Mouse (Mus musculus) heart, embryonic 10.5 days (tissue): ENCODE measurements around the gene Zfp784. TPM values are rescaled to one million over a fixed set of nuclear protein-coding genes. Genes with fewer than 3 reads are reported as not detected.

Source experiments
- DNase-seq: peaks from one replicate; pipeline ENCODE4 v3.0.0-alpha.2; 2017; ENCODE audit warnings: low spot score
- H3K27ac ChIP-seq: fragments of 300-500 bp; sonication (generic); 2 replicates; pipeline ENCODE4 v1.5.1; 2016; ENCODE audit warnings: mild to moderate bottlenecking
- H3K27me3 ChIP-seq: fragments of 300-500 bp; sonication (generic); 2 replicates; pipeline ENCODE4 v1.6.1; 2016; ENCODE audit warnings: mild to moderate bottlenecking; ENCODE audit not compliant: poor library complexity, insufficient read depth, severe bottlenecking
- H3K36me3 ChIP-seq: fragments of 300-500 bp; sonication (generic); 2 replicates; pipeline ENCODE4 v1.6.1; 2016; ENCODE audit warnings: mild to moderate bottlenecking, moderate library complexity
- H3K4me1 ChIP-seq: fragments of 300-500 bp; sonication (generic); 2 replicates; pipeline ENCODE4 v1.6.1; 2016; ENCODE audit warnings: mild to moderate bottlenecking
- H3K4me3 ChIP-seq: fragments of 300-500 bp; sonication (generic); 2 replicates; pipeline ENCODE4 v1.5.1; 2016; ENCODE audit warnings: mild to moderate bottlenecking, moderate library complexity
- H3K9me3 ChIP-seq: fragments of 300-500 bp; sonication (generic); 2 replicates; pipeline ENCODE4 v1.6.1; 2016; ENCODE audit warnings: mild to moderate bottlenecking, moderate library complexity
- WGBS: fragments of 180-500 bp; shearing (Covaris S2); methylation state at CpG from one replicate; pipeline ENCODE4 v1.1.7; 2016; 5-methylcytosine and 5-hydroxymethylcytosine counted together
- polyA plus RNA-seq: library from polyadenylated mRNA; unstranded; fragments of >200 nt; fragmentation: Nextera tagmentation; extraction: Ambion mirVana; gene quantifications from 2 replicates; pipeline ENCODE4 v1.2.1, GENCODE M21; 2016

The Zfp784 gene
- polyA plus RNA-seq, 1 experiment from 2014 or later: 3.9 TPM

- peaks cover 34% of the 10 kb centered on the region for H3K4me1 ChIP-seq
- DNase-seq: no peak
- peak overlapping the region; percentile 71 for H3K4me3 ChIP-seq
- peaks cover 9% of the 10 kb centered on the region for H3K9me3 ChIP-seq
- peaks cover 43% of the 10 kb centered on the region for H3K27me3 ChIP-seq
- H3K36me3 ChIP-seq: peaks cover 25% of the 10 kb centered on the region
- H3K27ac ChIP-seq: 0 out of 2 replicates have a peak overlapping the region, but pooled peaks have one; percentile 7
- 17% methylated on average over 55 of the region's 55 CpGs for WGBS
These were observed 44.8 kb downstream of the Zfp784 start for GRCm38 (mm10) chr7:4993347-4993998.

- peaks cover under 1% of the 10 kb centered on the region; the same call in 1 of the 2 replicates for H3K9me3 ChIP-seq
- DNase-seq: no peak
- H3K27me3 ChIP-seq: peaks cover 20% of the 10 kb centered on the region
- no peak overlapping the region for H3K4me3 ChIP-seq
- 37% methylated on average over 2 of the region's 2 CpGs for WGBS
- H3K36me3 ChIP-seq: peaks cover 12% of the 10 kb centered on the region
- H3K4me1 ChIP-seq: 0 out of 2 replicates have a peak, but pooled peaks cover 3% of the 10 kb centered on the region
- no peak overlapping the region for H3K27ac ChIP-seq
These were observed 50.0 kb downstream of the Zfp784 start for GRCm38 (mm10) chr7:4988250-4988649.

Other genes with a start within 250 kb of the Zfp784 start
- gene Tmem238, start 248.8 kb downstream of the Zfp784 start, polyA plus RNA-seq: 4.7 and 6.3 TPM in 2 replicates
- gene Rpl28, start 245.6 kb downstream of the Zfp784 start, polyA plus RNA-seq: 314 and 329 TPM in 2 replicates
- 337 and 447 TPM in 2 replicates for gene Ube2s, start 225.9 kb downstream of the Zfp784 start, polyA plus RNA-seq
- 0.14 TPM in 1 of 2 replicates, not detected in the other for gene Shisa7, start 193.8 kb downstream of the Zfp784 start, polyA plus RNA-seq
- gene Isoc2b, start 168.2 kb downstream of the Zfp784 start, polyA plus RNA-seq: 3.9 TPM in 2 replicates
- 1.3 TPM in 2 replicates for gene Isoc2a, start 161.3 kb downstream of the Zfp784 start, polyA plus RNA-seq
- gene Gm36210, start 131.9 kb downstream of the Zfp784 start, polyA plus RNA-seq: 0.18 and 0.36 TPM in 2 replicates
- gene Zfp628, start 123.2 kb downstream of the Zfp784 start, polyA plus RNA-seq: 2.9 and 3.5 TPM in 2 replicates
- 4.3 and 5.5 TPM in 2 replicates for gene Nat14, start 116.4 kb downstream of the Zfp784 start, polyA plus RNA-seq
- gene Ssc5d, start 112.7 kb downstream of the Zfp784 start, polyA plus RNA-seq: 1.2 and 1.6 TPM in 2 replicates
- gene Sbk2, start 74.0 kb downstream of the Zfp784 start, polyA plus RNA-seq: 1.8 and 2.3 TPM in 2 replicates
- 0.39 and 0.43 TPM in 2 replicates for gene Sbk3, start 67.3 kb downstream of the Zfp784 start, polyA plus RNA-seq
- gene Zfp579, start 42.3 kb downstream of the Zfp784 start, polyA plus RNA-seq: 21.6 and 29.2 TPM in 2 replicates
- 10.0 and 11.4 TPM in 2 replicates for gene Zfp524, start 24.0 kb downstream of the Zfp784 start, polyA plus RNA-seq
- gene Fiz1, start 23.7 kb downstream of the Zfp784 start, polyA plus RNA-seq: 36.1 and 43.5 TPM in 2 replicates
- 0.72 TPM in 1 of 2 replicates, not detected in the other for gene Gm44973, start 22.9 kb downstream of the Zfp784 start, polyA plus RNA-seq
- gene Zfp865, start 18.1 kb downstream of the Zfp784 start, polyA plus RNA-seq: 3.8 and 4.4 TPM in 2 replicates
- 1.4 and 4.7 TPM in 2 replicates for gene Ccdc106, start 17.9 kb downstream of the Zfp784 start, polyA plus RNA-seq
- not detected in 2 replicates for gene 4632433K11Rik, start 4.3 kb downstream of the Zfp784 start, polyA plus RNA-seq
- 17.6 and 21.4 TPM in 2 replicates for gene Zfp580, start 13.1 kb upstream of the Zfp784 start, polyA plus RNA-seq
- 107 and 121 TPM in 2 replicates for gene U2af2, start 23.7 kb upstream of the Zfp784 start, polyA plus RNA-seq
- 53.8 and 57.3 TPM in 2 replicates for gene Epn1, start 41.8 kb upstream of the Zfp784 start, polyA plus RNA-seq
- gene Rfpl4, start 78.5 kb upstream of the Zfp784 start, polyA plus RNA-seq: not detected in 2 replicates
- 0.88 and 1.9 TPM in 2 replicates for gene Rasl2-9, start 87.5 kb upstream of the Zfp784 start, polyA plus RNA-seq
- not detected in 2 replicates for gene Vmn1r55, start 111.2 kb upstream of the Zfp784 start, polyA plus RNA-seq
- not detected in 2 replicates for gene Vmn1r56, start 158.3 kb upstream of the Zfp784 start, polyA plus RNA-seq
- not detected in 2 replicates for gene Vmn1r57, start 180.0 kb upstream of the Zfp784 start, polyA plus RNA-seq